Mouse (Mus musculus) T-helper 17 cell (primary cell): ENCODE data around the gene Tpm4.

Source experiments
- in situ Hi-C, 2 experiments: fragments of 300-600 bp; cut with MboI, MseI; formaldehyde crosslinking; loops; 1 replicate in 1 of 2; 2 replicates in 1 of 2; pipeline ENCODE4 v1.15.1; 2025; ENCODE audit warnings: high pct_unique_total_duplicates in 2 of 2

Tpm4 gene

DNA sequence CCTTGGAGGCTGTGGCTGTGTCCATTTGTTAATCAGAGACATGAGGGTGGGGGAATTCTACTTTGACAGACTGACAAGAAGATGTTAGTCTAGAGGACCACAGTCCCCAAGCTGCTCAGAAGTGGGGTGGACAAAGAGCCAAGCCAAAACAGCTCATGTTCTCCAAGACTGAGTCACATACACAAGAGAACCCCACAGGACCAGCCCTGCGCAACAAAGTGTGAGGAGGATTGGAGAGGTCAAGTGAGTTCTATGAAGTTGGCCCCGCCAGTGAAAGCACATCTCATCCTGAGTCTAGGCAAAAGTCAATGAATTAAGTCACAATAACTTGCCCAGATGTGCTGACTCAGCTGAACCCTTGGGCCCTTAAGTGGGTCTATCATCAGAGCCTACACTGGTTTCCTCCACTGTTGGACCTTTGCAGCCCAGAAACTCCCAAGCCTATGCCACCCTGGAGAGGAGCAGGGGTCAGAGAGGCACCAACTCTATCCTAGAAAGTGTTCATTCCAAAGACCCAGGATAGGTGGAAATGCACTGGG is 53.1 kb downstream of the Tpm4 start:
- in situ Hi-C loops, result no loop called here

DNA sequence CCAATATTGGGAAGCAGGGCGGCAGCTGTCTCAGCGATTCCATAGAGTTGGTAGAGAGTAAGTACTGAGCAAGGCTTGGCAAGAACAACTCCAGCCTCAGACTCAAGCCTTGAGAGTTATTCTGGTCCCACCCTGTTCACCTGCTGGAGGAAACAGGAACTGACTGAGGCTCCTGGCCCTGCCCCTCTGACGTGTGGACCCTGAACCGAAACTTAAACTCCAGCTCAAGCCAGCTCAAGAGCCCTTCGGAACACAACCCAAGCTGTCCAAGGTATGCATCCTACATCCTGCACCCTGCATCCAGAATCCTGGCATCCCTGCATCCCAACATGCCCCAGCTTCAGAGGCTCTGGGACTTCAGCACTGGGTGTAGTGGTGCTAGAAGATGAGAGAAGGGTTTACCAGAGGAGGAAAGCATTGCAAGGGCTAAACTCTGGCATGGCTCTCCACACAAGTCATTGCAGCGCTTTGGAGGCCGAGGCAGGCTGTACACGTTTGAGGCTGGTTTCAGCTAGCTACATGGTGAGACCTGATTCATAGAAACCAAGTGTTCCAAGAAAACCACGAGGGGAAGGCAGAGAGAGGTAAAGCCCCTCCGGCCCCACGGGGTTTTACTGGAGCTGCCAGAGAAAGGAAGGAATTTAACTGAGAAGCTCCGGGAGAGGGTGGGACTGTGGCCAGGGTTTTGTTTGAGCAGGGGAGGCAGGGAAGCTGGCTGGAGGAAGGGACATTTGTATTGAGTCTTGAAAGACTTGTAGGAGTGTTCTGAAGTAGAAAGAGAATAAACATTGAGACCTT is 54.8 kb downstream of the Tpm4 start, which contains the start of gene Hsh2d:
Gene Hsh2d, plus strand, starts transcription at position 222 of the 798 bp plus-strand sequence.
- in situ Hi-C loops, result loop anchor here in 1 of 2 experiments (10.0 kb wide), 1 partner anchor 455 kb away; the partner anchor contains the start of gene Nwd1

DNA sequence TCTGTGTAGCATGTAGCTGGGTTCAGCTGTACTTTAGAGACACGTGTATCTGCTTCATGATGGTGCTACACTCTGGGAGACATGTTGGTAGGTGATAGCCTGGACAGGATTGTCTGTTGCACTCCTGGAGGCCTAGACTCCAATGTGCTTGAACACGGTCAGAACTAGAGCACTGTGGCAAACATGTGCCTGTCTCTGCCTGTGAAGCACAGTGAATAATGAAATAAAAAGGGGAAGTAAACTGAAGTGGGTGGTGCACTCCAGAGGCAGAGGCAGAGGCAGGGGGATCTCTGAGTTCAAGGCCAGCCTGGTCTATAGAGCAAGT is 55.4 kb downstream of the Tpm4 start:
- in situ Hi-C loops, result loop anchor here in 1 of 2 experiments (10.0 kb wide), 1 partner anchor 455 kb away; the partner anchor contains the start of gene Nwd1

DNA sequence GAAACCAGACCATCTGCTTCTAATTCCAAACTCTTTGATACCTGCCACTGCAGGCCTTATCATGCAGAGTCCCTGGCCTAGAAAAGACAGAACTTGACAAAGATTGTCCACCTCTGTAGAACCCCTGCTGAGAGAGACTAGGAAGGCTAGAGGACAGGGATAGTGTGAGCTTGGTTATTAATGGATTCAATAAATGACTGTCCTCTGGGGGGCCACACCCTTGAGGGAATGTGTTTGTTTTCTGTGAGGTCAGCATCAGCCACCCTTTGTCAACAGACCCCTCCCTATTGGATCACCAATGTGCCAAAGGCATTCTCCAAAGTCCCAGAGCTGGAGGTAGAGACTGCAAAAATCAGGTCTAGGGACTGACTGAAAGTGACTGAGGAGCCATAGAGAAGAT is 57.3 kb downstream of the Tpm4 start:
- in situ Hi-C loops, result loop anchor here in 1 of 2 experiments (10.0 kb wide), 1 partner anchor 453 kb away; the partner anchor contains the start of gene Nwd1

DNA sequence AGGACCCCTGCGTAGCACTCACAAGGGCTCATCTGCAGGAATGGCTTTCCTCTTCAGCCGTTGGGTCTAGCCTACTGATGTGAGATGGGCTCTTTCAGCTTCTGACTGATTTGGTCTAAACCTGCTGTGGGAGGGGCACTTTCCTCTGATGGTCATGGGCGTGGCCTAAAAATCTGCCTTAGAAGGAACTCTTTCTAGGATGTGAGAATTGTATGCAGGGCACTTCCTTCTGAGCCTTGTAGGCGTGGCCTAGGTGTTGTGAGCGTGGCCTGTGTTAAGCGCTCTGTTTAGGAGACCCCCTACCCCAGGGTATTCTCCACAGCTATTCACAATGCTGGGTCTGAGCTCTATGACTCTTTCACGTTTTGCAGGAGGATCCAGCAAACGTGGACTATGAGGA is 63.2 kb downstream of the Tpm4 start:
- in situ Hi-C loops, result loop anchor here in 1 of 2 experiments (10.0 kb wide), 1 partner anchor 447 kb away; the partner anchor contains the start of gene Nwd1
